Mouse (Mus musculus) 3134 (cell line): ENCODE data around the gene Ptpn3.
"Not testable (repeated sequence)": the region's sequence is repeated elsewhere in the genome, so short reads cannot be mapped to it uniquely, and the experiment has no call there.

Experiments
- DNase-seq: peaks from one replicate; pipeline ENCODE4 v3.0.0-alpha.2; 2011; ENCODE audit warnings: low spot score; ENCODE audit not compliant: insufficient read length; ENCODE audit errors: extremely low read depth

The Ptpn3 gene

DNA sequence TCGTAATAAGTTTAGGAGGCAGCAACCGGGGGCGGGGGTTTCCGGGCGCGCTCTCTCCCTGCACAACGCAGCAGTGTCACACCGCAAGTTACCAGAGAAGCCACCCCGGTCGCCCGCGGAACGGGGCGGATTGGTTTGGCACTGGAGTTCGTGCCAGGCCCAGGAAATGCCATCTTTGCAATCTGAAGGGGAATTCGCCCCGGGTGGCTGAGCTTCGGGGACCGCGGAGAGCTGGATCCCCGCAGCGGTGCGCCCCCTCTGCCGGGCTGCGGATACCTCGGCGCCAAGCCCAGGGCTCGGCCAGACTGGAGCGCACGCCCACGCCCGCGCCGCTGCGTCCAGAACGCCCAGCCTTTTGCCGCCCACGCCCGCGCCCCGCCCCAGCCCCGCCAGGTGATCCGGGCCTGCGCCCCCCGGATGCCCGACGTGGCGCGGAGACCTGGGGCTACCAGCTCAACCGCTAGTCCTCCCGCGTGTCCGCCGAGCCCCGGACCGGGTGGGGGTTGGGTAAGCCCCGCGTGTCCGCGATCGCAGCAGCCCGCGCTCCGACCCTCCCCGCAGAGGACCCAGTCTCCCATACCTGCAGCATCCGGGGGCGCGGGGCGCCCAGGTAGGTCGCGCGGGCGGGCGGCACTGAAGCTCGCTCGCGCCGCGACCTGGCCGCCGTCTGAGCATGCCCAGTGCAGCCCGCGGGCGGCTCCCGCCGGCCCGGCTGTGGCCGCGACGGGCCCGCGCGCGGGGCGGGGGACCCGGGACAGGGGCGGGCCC lies 1.8 kb downstream of the Ptpn3 start:
- DNase-seq, result peak; percentile 72

GRCm38 (mm10) chr4:57299308-57299700 lies 2.3 kb downstream of the Ptpn3 start:
- DNase-seq, result no peak

GRCm38 (mm10) chr4:57298181-57298580 lies 3.5 kb downstream of the Ptpn3 start:
- DNase-seq, result no peak

DNA sequence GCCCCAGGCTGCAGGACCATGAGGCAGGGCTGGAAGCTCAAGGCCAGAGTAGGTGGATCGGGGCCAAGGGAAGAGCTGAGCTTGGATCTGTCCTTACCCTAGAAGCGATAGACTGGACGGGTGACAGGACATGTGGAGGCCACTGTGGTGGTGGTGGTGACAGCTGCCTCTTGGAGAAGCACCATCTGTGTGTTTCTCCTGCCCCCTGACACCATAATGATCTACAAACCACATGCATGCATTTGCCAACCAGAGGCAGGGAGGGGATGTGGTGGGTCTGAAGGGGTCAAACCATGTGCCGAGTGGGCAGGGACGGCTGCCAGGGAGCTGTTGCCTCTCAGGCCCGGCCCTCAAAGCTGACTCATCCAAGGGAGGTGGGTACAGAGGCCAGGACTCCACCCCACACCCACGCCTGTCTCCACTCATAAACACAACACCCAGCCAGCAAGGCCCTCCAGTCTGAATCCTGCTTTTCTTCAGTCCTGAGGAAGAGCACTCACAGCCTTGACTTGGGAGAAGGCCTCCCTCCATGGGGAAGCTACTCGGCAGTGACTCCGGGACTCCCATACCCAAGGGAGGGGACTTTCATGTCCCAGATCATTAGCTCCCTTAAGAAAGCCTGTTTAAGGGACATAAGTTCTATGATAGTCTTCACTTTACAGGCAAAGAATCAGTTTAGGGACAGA lies 6.5 kb downstream of the Ptpn3 start:
- peak; percentile 87 for DNase-seq

GRCm38 (mm10) chr4:57292670-57293069 lies 9.0 kb downstream of the Ptpn3 start:
- no peak for DNase-seq

- no peak for DNase-seq
These were observed 11.6 kb downstream of the Ptpn3 start for GRCm38 (mm10) chr4:57290049-57290448.

DNA sequence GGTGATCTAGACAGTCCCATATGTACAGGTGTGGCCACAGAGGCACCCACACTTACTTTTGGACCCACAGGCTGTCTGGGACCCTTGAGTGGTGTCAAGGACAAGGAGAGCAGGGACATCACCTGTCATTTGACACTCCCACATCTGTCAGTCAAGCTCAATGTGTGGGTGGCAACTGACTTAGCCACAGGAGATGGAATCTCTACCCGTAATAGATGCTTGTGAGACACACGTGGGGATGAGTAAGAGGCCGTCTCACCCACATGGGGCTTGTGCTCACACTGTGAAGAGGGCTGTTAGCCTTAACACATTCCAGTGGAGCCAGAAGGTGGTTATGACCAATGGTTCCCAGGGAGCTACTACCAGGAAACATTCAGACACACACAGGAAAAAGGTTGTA lies 13.8 kb downstream of the Ptpn3 start:
- peak; percentile 39 for DNase-seq

GRCm38 (mm10) chr4:57285251-57285650 lies 16.4 kb downstream of the Ptpn3 start:
- no peak for DNase-seq

GRCm38 (mm10) chr4:57283189-57283588 lies 18.4 kb downstream of the Ptpn3 start:
- no peak for DNase-seq

DNA sequence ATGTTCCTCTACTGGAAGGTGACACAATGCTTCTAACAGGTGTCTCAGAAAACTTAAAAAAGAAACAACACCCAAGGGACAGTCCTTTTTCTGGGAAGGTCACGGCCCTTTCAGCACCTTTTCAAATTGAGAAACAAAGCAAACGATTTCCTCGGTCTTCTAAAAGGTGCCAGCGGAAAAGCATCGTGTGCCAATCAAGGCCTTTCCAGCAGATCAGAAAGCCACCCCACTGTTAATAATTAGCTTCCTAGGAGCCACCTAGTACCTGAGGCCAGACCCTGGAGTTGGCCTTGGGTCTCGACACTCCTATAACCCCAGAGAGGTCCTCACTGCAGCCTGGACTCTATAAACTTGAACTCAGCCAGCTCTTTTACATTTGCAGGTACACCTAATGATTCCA lies 19.0 kb downstream of the Ptpn3 start:
- no peak for DNase-seq

- no peak for DNase-seq
These were observed 19.5 kb downstream of the Ptpn3 start for GRCm38 (mm10) chr4:57282179-57282578.

- no peak for DNase-seq
These were observed 20.7 kb downstream of the Ptpn3 start for GRCm38 (mm10) chr4:57280888-57281287.

DNA sequence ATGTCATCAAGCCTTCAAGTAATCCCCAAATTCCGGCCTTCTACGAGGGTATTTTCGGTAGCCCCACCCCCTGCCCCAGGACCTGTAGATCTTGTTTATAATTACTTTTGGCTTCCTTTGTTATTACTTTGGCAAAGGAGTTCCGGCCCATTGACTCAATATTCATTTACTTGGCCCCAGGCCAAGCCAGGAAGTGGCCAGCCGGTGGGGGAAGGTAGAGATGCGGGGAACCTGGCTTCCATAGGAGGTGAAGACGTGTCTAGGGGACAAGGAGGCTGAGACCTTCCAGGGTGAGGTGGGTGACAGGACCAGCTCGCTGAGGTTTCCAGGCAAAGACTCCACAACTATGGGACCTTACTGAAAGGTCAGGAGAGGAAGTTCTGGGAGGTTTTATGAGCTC lies 22.4 kb downstream of the Ptpn3 start:
- DNase-seq, result peak; percentile 34

- DNase-seq, result no peak
These were observed 22.8 kb downstream of the Ptpn3 start for GRCm38 (mm10) chr4:57278812-57279211.

DNA sequence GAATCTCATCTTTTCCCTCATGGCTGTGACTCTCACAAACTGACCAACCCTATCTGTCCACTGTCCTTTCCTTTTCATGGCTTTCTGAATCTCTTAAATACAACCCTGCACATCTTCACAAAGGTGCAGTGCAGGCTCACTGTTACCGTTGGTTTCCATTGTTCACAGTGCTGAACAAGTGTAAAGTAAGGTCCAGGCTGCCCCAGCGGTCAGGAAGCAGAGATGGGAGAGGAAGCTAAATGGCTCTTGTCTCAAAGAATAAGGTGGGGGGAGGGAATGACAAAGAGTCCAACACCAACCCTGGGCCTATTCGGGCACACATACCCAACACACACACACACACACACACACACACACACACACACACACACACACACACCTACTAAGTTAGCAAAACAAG lies 24.0 kb downstream of the Ptpn3 start:
- DNase-seq, result no peak

DNA sequence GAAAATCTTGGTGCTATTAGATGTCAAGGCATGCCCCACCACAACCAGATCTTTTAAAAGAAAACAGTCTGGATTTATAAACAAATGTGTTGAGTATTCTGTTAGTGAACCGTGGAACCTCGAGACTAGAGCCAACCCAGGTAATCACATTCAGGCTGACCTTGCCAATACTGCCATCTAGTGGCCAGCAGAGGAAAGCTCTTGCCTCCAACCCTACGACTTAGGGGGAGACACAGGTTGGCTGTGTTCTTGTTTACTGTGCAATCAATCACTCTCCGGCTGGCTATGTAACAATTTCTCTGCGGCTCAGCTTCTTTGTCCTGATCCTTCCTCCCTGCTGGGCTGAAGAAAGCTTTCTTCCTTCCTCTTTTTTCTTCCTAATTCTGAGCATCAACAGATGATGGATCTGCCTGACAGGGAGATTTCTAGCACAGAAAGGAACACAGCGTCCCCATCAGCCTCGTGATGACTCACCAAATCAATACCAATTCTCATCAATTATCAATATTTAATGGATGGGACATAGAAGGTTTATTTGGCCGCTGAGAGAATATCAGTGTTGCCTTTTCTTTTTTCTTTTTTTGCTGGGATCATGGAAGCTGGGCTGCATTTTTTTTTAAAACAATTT lies 26.4 kb downstream of the Ptpn3 start:
- DNase-seq, result no peak

DNA sequence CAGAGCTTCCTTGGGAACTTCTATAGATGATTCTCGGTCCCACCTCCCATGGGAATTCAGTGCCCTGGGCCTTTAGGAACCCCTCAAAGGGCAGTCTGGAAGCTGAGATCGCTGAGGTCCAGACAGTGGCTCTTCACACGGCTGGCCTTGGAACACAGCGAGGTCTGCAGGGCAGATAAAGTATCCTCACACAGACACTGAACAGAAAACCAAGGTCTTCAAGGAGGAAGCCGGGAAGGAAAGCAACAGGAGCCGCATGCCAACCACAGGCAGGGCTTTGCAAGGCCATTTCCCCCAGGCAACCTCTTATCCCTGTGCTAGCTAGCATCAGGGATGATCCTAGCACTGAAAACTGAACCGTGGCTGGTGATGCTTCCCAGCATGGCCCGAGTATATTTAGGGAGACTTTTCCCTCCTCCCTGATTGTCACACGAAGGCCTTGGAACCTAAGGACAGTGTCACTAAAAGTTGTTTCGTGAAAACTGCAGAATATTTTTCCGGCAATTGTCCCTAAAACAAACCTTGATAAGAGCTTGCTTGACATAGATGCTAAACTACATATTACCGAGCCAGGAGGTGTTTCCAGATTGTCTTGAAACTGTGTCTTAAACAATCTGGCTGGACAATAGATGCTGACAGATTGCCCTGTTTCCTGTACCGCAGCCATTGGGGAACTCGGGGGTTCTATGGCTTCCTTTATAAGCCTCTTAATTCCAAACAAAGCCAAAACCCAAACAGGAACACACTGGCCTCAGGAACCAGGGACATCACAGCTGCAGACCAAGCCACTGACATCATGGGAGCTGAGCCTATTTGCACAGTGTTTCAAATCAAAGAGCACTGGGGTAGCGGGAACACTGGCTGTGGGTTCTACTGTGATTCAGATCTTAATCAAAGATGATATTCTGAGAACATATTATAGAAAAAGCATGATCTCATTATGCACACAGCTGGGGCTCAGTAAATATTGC lies 27.8 kb downstream of the Ptpn3 start:
- no peak for DNase-seq

GRCm38 (mm10) chr4:57270991-57271390 lies 30.6 kb downstream of the Ptpn3 start:
- no peak for DNase-seq

DNA sequence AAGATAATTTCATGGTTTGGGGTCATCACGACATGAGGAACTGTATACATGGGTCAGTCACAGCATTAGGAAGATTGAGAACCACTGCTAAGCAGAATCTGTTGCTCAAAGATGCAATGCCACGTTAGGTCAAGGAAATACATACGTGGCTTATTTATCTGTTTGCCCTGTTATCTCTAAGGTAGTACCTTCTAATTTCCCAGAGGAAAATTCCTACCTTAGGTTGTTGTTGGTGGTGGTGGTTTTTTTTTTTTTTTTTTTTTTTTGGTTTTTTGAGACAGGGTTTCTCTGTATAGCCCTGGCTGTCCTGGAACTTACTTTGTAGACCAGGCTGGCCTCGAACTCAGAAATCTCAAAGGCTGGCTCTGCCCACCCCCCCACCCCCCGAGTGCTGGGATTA lies 31.1 kb downstream of the Ptpn3 start:
- DNase-seq, result not testable (repeated sequence)

DNA sequence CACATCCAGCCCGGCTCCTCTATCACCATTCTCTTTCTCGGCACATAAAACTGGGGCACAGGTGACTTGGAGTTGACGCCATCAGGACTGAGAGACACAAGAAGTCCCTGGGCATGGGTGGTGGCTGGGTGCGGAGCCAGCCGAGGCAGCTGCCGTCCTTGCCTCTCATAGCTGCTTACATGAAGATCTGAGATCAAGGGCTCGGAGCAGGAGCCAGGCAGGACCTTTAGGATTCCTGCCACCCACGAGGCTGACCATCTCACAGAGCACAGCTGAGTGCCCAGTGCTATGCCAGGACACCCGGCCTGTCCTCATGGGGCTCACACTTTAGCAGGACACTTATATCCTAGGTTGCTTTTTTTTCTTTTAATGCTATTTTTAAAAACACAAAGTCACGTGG lies 32.3 kb downstream of the Ptpn3 start:
- no peak for DNase-seq

DNA sequence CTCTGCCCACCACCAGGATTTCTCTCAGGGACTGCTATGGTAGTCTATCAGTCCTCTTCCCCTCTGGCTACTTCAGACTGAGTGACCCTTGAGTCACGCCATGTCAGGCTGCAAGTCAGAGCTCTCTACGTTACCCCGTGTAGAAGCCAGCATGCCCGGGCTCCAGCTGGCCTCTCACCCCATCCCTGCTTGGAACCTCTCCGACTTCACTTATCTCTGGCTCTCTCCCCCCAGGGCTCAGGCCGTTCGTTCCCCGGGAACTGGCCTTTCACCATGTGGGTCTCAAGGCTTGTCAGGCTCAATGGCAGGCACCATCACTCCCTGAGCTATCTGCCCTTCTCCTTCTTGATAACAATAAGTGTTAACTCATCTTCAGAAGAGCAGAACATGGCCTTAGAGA lies 33.3 kb downstream of the Ptpn3 start:
- DNase-seq, result no peak
